8 mouse cellular contexts compared by ENCODE assay signal in genomic region chr11:97021121-97021765, GRCm38 (mm10). TPM values are rescaled to one million over a fixed set of nuclear protein-coding genes. Genes with fewer than 3 reads are reported as not detected.
A peak's percentile ranks its signal among the peaks of the same experiment; 100 is the strongest.
DNase-seq lines count a peak whose midpoint lies in the region; ATAC-seq lines count a peak whose summit lies in the region.

No protein-coding gene starts in this region.

- H3K4me3 ChIP-seq in heart, embryonic 14.5 days (ENCODE audit: control insufficient read depth in 1 of 2, insufficient read depth in 1 of 2, low read depth in 1 of 2, low read length in 2 of 2) = peak overlapping the region; percentile 53 to 58; a peak in 3 of 4 replicates
- H3K4me3 ChIP-seq in hindbrain, embryonic 10.5 days = peak overlapping the region; percentile 62
- peak overlapping the region; percentile 46 for H3K4me3 ChIP-seq in midbrain, embryonic 12.5 days

- peak overlapping the region; percentile 72; the same call in 1 of the 2 replicates for H3K9ac ChIP-seq in heart, embryonic 14.5 days (ENCODE audit: low read length)
- H3K9ac ChIP-seq in midbrain, embryonic 12.5 days (replicated peaks) = no peak overlapping the region

- no peaks in the 10 kb centered on the region for H3K36me3 ChIP-seq in heart, embryonic 14.5 days (ENCODE audit: control insufficient read depth, insufficient read depth, low read length)
- H3K36me3 ChIP-seq in hindbrain, embryonic 10.5 days = no peaks in the 10 kb centered on the region
- H3K36me3 ChIP-seq in midbrain, embryonic 12.5 days = no peaks in the 10 kb centered on the region

- no peaks in the 10 kb centered on the region for H3K9me3 ChIP-seq in heart, embryonic 14.5 days (ENCODE audit: control insufficient read depth, low read length)
- H3K9me3 ChIP-seq in hindbrain, embryonic 10.5 days = no peaks in the 10 kb centered on the region
- H3K9me3 ChIP-seq in midbrain, embryonic 12.5 days = no peaks in the 10 kb centered on the region

- no peak for ATAC-seq in heart, embryonic 14.5 days (ENCODE audit: insufficient number of reproducible peaks, insufficient read depth, low FRiP score, low read depth)
- ATAC-seq in midbrain, embryonic 12.5 days (ENCODE audit: low FRiP score, low read depth) = no peak
- no peak for ATAC-seq in monocyte, adult 5-6 weeks (replicated peaks; ENCODE audit: insufficient number of reproducible peaks, low FRiP score, low TSS enrichment, poor library complexity, severe bottlenecking)

- no peak overlapping the region for H3K27ac ChIP-seq in heart, embryonic 14.5 days (replicated peaks in 1 of 2; ENCODE audit: control insufficient read depth in 1 of 2, insufficient read depth in 1 of 2, low read depth in 2 of 2, low read length in 2 of 2)
- H3K27ac ChIP-seq in hindbrain, embryonic 10.5 days = 0 out of 2 replicates have a peak overlapping the region, but pooled peaks have one; percentile 0
- H3K27ac ChIP-seq in midbrain, embryonic 12.5 days (replicated peaks) = no peak overlapping the region

- WGBS in heart, embryonic 14.5 days = under 1% methylated on average over 26 of the region's 27 CpGs
- WGBS in hindbrain, embryonic 10.5 days = under 1% methylated on average over 27 of the region's 27 CpGs
- WGBS in midbrain, embryonic 12.5 days = 2% methylated on average over 25 of the region's 27 CpGs

- H3K27me3 ChIP-seq in heart, embryonic 14.5 days (ENCODE audit: control insufficient read depth, insufficient read depth, low read length) = peaks cover 87% of the 10 kb centered on the region
- peaks cover 95% of the 10 kb centered on the region for H3K27me3 ChIP-seq in hindbrain, embryonic 10.5 days (ENCODE audit: insufficient read depth, poor library complexity, severe bottlenecking)
- H3K27me3 ChIP-seq in midbrain, embryonic 12.5 days = peaks cover 96% of the 10 kb centered on the region

- peaks cover 13 to 38% of the 10 kb centered on the region in 2 experiments; a peak in 3 of 4 replicates for H3K4me1 ChIP-seq in heart, embryonic 14.5 days (ENCODE audit: control insufficient read depth in 2 of 2, insufficient read depth in 2 of 2, low read length in 2 of 2)
- H3K4me1 ChIP-seq in hindbrain, embryonic 10.5 days (replicated peaks) = peaks cover 64% of the 10 kb centered on the region
- peaks cover 40% of the 10 kb centered on the region for H3K4me1 ChIP-seq in midbrain, embryonic 12.5 days

- peak overlapping the region; percentile 92 for H3K4me2 ChIP-seq in heart, embryonic 14.5 days (ENCODE audit: low read length)
- peak overlapping the region; percentile 65 for H3K4me2 ChIP-seq in midbrain, embryonic 12.5 days (replicated peaks)

- no peak for DNase-seq in heart, adult 18-20 months
- peak; percentile 53 for DNase-seq in ES-CJ7 (ENCODE audit: low read depth, low spot score)
- DNase-seq in hindbrain, embryonic 10.5 days (ENCODE audit: low spot score) = peak; percentile 27
- no peak for DNase-seq in right cerebral cortex, adult 2 months (ENCODE audit: low spot score in 2 of 2)
- no peak for DNase-seq in left cerebral cortex, adult 11 months (ENCODE audit: low spot score)

RNA-seq across cellular contexts. Expression of gene Sp6, which starts 8.0 kb away (rescaled TPM):
- 0.11 TPM in 1 of 2 replicates, not detected in the other for polyA plus RNA-seq in heart, embryonic 14.5 days (2014; fragmentation: Nextera tagmentation; extraction: Ambion mirVana)
- under 1 TPM in 1 of 2 experiments, not detected in 1; 0.21 TPM for total RNA-seq in heart, adult 18-20 months (2021)
- polyA plus RNA-seq in hindbrain, embryonic 10.5 days (2016; fragmentation: Nextera tagmentation; extraction: Ambion mirVana) = 1.6 and 2.3 TPM in 2 replicates
- 0.26 and 0.63 TPM in 2 replicates for polyA plus RNA-seq in midbrain, embryonic 12.5 days (2016; fragmentation: Nextera tagmentation; extraction: Ambion mirVana)
- not detected in 3 replicates for total RNA-seq in monocyte, adult 5-6 weeks (2017)

RNA-seq across cellular contexts. Expression of gene Scrn2, which starts 8.5 kb away (rescaled TPM):
- 12.9 and 14.4 TPM in 2 replicates for polyA plus RNA-seq in heart, embryonic 14.5 days (2014; fragmentation: Nextera tagmentation; extraction: Ambion mirVana)
- total RNA-seq in heart, adult 18-20 months (2021) = 10 to 100 TPM; 15.4 TPM
- 38.3 and 39.4 TPM in 2 replicates for polyA plus RNA-seq in hindbrain, embryonic 10.5 days (2016; fragmentation: Nextera tagmentation; extraction: Ambion mirVana)
- polyA plus RNA-seq in midbrain, embryonic 12.5 days (2016; fragmentation: Nextera tagmentation; extraction: Ambion mirVana) = 22.5 and 24.2 TPM in 2 replicates
- total RNA-seq in monocyte, adult 5-6 weeks (2017) = 2.3 to 3.2 TPM (median 2.9 TPM) in 3 replicates

RNA-seq across cellular contexts. Expression of gene Lrrc46, which starts 20.0 kb away (rescaled TPM):
- 0.35 and 0.54 TPM in 2 replicates for polyA plus RNA-seq in heart, embryonic 14.5 days (2014; fragmentation: Nextera tagmentation; extraction: Ambion mirVana)
- under 1 TPM; 0.25 to 0.36 TPM for total RNA-seq in heart, adult 18-20 months (2021)
- 3.5 and 6.8 TPM in 2 replicates for polyA plus RNA-seq in hindbrain, embryonic 10.5 days (2016; fragmentation: Nextera tagmentation; extraction: Ambion mirVana)
- 2.4 and 3.3 TPM in 2 replicates for polyA plus RNA-seq in midbrain, embryonic 12.5 days (2016; fragmentation: Nextera tagmentation; extraction: Ambion mirVana)
- not detected in 3 replicates for total RNA-seq in monocyte, adult 5-6 weeks (2017)

RNA-seq across cellular contexts. Expression of gene Mrpl10, which starts 20.1 kb away (rescaled TPM):
- 76.9 and 80.1 TPM in 2 replicates for polyA plus RNA-seq in heart, embryonic 14.5 days (2014; fragmentation: Nextera tagmentation; extraction: Ambion mirVana)
- total RNA-seq in heart, adult 18-20 months (2021) = 10 to 100 TPM; 92.1 to 94.8 TPM
- polyA plus RNA-seq in hindbrain, embryonic 10.5 days (2016; fragmentation: Nextera tagmentation; extraction: Ambion mirVana) = 78.9 and 80.7 TPM in 2 replicates
- polyA plus RNA-seq in midbrain, embryonic 12.5 days (2016; fragmentation: Nextera tagmentation; extraction: Ambion mirVana) = 63.4 and 64.4 TPM in 2 replicates
- total RNA-seq in monocyte, adult 5-6 weeks (2017) = 12.3 to 17.5 TPM (median 13.4 TPM) in 3 replicates

RNA-seq across cellular contexts. Expression of gene Osbpl7, which starts 29.2 kb away (rescaled TPM):
- polyA plus RNA-seq in heart, embryonic 14.5 days (2014; fragmentation: Nextera tagmentation; extraction: Ambion mirVana) = 3.9 and 4.6 TPM in 2 replicates
- total RNA-seq in heart, adult 18-20 months (2021) = 1 to 10 TPM; 3.8 to 5.1 TPM
- 9.4 and 10.7 TPM in 2 replicates for polyA plus RNA-seq in hindbrain, embryonic 10.5 days (2016; fragmentation: Nextera tagmentation; extraction: Ambion mirVana)
- polyA plus RNA-seq in midbrain, embryonic 12.5 days (2016; fragmentation: Nextera tagmentation; extraction: Ambion mirVana) = 8.5 and 10.8 TPM in 2 replicates
- total RNA-seq in monocyte, adult 5-6 weeks (2017) = 10.0 to 13.1 TPM (median 11.3 TPM) in 3 replicates

Comparison
In these comparisons a context has a peak if more than half of its experiments do, and no peak if none do; other contexts are left out.
1. DNase-seq: peak in ES-CJ7 (single experiment) and hindbrain, embryonic 10.5 days (single experiment); none in heart, adult 18-20 months (0 of 2), right cerebral cortex, adult 2 months (0 of 2) and left cerebral cortex, adult 11 months (single experiment).
2. Peak in every context shown above with its lines, with median percentiles within 50 percentile points of each other: H3K4me3 ChIP-seq.